Mouse (Mus musculus): Measurements from ENCODE around the gene Tm4sf20. TPM values are rescaled to one million over a fixed set of nuclear protein-coding genes. Genes with fewer than 3 reads are reported as not detected.

Gene Tm4sf20
- polyA plus RNA-seq, 2 experiments = not detected

DNA sequence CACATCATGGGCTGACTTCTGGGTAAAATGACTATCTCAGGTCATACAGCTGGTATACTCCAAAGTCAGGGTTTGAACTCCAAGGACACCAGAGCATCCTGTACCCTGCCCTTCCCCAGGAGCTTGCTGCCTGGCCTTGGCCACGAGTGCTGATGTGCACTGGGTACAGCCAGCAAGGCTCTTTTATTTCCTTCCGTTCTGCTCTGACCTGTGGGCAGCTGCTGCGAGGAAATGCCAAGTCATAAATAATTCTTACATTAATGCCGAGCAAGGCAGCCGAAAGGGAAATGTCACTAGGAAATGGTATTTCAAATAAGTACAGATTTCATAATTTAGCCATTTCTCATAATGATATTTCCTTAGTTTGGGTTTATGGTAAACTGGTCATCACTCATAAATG, 30.0 kb upstream of the Tm4sf20 start:
- Histone ChIP-seq H3K4me2 (ENCODE audit: low read depth) (no peak overlapping the region), H3K27ac (no peak overlapping the region), H3K9me3 (ENCODE audit: control insufficient read depth, low read length) (no peaks in the 10 kb centered on the region), H3K4me1 (replicated peaks; ENCODE audit: control insufficient read depth in 2 of 2, insufficient read depth in 2 of 2, low read length in 1 of 2) (peaks cover 5 to 19% of the 10 kb centered on the region in 2 experiments), H3K4me3 (ENCODE audit: insufficient read depth in 1 of 2, low read depth in 2 of 2, low read length in 2 of 2) (no peak overlapping the region), H3K36me3 (replicated peaks; ENCODE audit: control insufficient read depth, insufficient read depth, low read depth) (no peaks in the 10 kb centered on the region), H3K27me3 (ENCODE audit: control insufficient read depth, insufficient read depth, low read length) (no peaks in the 10 kb centered on the region), H3K9ac (replicated peaks) (no peak overlapping the region)
- TF ChIP-seq CTCF (IDR thresholded peaks at IDR 0.05; ENCODE audit: low read depth) (no peak), EP300 (IDR thresholded peaks at IDR 0.05; ENCODE audit: low read depth) (no peak)
- 19% methylated on average over 5 of the region's 5 CpGs for WGBS (ENCODE audit: insufficient replicate concordance)
- DNase-seq (ENCODE audit: low read depth in 3 of 3, low spot score in 3 of 3) = no peak
- ATAC-seq (ENCODE audit: insufficient read depth) = peak; percentile 7; the same call in 1 of the 2 replicates

DNA sequence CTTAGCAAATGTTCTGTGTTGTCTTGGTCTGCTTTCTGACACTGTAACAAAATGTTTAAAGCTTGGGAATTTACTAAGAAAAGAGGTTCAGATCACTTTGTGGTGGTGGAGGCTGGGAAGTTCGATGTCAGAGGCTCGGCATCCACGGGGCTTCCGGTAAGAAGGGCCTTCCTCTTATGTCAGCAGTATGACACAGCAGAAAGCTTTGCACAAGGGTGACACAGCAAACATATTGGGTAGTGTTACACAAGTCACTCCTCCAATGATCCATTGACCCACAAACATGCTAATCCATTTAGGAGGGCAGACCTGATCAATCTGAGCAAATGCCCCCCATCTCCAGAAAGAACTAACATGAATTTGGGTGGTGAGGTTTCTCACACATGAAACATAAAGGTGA, 28.8 kb upstream of the Tm4sf20 start:
- ATAC-seq (ENCODE audit: insufficient read depth) (peak; percentile 61; the same call in 1 of the 2 replicates), DNase-seq (ENCODE audit: low read depth in 3 of 3, low spot score in 3 of 3) (no peak)
- Histone ChIP-seq H3K9ac (replicated peaks) (no peak overlapping the region), H3K4me2 (ENCODE audit: low read depth) (no peak overlapping the region), H3K4me1 (replicated peaks; ENCODE audit: control insufficient read depth in 2 of 2, insufficient read depth in 2 of 2, low read length in 1 of 2) (peaks cover 9 to 23% of the 10 kb centered on the region in 2 experiments), H3K36me3 (replicated peaks; ENCODE audit: control insufficient read depth, insufficient read depth, low read depth) (no peaks in the 10 kb centered on the region), H3K27me3 (ENCODE audit: control insufficient read depth, insufficient read depth, low read length) (no peaks in the 10 kb centered on the region), H3K27ac (no peak overlapping the region), H3K4me3 (ENCODE audit: insufficient read depth in 1 of 2, low read depth in 2 of 2, low read length in 2 of 2) (no peak overlapping the region), H3K9me3 (ENCODE audit: control insufficient read depth, low read length) (no peaks in the 10 kb centered on the region)
- WGBS (ENCODE audit: insufficient replicate concordance) = 48% methylated on average over 4 of the region's 4 CpGs
- TF ChIP-seq EP300 (IDR thresholded peaks at IDR 0.05; ENCODE audit: low read depth) (no peak), CTCF (IDR thresholded peaks at IDR 0.05; ENCODE audit: low read depth) (no peak)

DNA sequence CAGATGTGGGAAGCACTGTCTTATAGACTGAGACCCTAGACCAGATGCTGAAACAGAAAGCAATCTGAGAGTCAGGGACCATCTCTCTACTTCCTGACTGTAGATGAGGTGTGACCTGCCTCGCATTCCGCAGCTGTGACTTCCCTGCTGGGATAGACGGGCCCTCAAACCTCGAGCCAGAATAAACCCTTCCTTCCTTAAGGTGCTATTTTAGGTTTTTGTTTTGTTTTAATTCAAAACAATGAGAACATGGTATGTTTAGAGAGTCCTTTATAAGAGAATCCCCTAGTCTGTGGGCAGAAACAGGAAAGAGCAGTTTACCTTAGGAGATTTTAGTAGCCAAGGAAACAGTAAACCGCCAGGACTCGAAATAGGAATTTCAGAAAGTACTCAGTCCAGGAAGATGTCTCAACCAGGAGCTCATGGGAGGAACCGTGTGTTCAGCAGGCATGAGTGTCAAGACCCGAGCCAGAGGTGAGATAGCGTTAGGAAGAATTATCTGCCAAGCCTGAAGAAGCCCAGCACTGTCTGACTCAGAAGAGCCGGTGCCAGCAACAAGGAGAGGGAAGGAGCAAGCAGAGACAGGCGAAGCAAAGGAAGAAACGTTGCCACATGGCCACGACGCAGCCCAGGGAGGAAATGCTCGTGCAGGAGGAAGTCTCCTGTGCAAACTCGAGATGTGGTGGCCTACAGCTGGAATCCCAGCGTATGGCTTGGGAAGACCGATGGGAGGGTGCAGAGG, 27.6 kb upstream of the Tm4sf20 start:
- Histone ChIP-seq H3K4me2 (ENCODE audit: low read depth) (no peak overlapping the region), H3K9me3 (ENCODE audit: control insufficient read depth, low read length) (no peaks in the 10 kb centered on the region), H3K27ac (no peak overlapping the region; the same call in 1 of the 2 replicates), H3K4me1 (replicated peaks; ENCODE audit: control insufficient read depth in 2 of 2, insufficient read depth in 2 of 2, low read length in 1 of 2) (peaks cover 9 to 25% of the 10 kb centered on the region in 2 experiments), H3K4me3 (ENCODE audit: insufficient read depth in 1 of 2, low read depth in 2 of 2, low read length in 2 of 2) (no peak overlapping the region), H3K36me3 (replicated peaks; ENCODE audit: control insufficient read depth, insufficient read depth, low read depth) (no peaks in the 10 kb centered on the region), H3K9ac (replicated peaks) (no peak overlapping the region; the same call in 1 of the 2 replicates), H3K27me3 (ENCODE audit: control insufficient read depth, insufficient read depth, low read length) (no peaks in the 10 kb centered on the region)
- WGBS (ENCODE audit: insufficient replicate concordance) = 24% methylated on average over 18 of the region's 18 CpGs
- ATAC-seq (ENCODE audit: insufficient read depth) (no peak), DNase-seq (ENCODE audit: low read depth in 3 of 3, low spot score in 3 of 3) (no peak)
- TF ChIP-seq CTCF (IDR thresholded peaks at IDR 0.05; ENCODE audit: low read depth) (no peak), EP300 (IDR thresholded peaks at IDR 0.05; ENCODE audit: low read depth) (no peak)

GRCm38 (mm10) chr1:82795211-82795610, 26.9 kb upstream of the Tm4sf20 start:
- H3K27me3 ChIP-seq (ENCODE audit: control insufficient read depth, insufficient read depth, low read length) = no peaks in the 10 kb centered on the region
- H3K9ac ChIP-seq (replicated peaks) = no peak overlapping the region
- TF ChIP-seq EP300 (IDR thresholded peaks at IDR 0.05; ENCODE audit: low read depth) (no peak), CTCF (IDR thresholded peaks at IDR 0.05; ENCODE audit: low read depth) (no peak)
- H3K4me2 ChIP-seq (ENCODE audit: low read depth) = no peak overlapping the region
- WGBS (ENCODE audit: insufficient replicate concordance) = 67% methylated on average over 2 of the region's 2 CpGs
- no peaks in the 10 kb centered on the region for H3K9me3 ChIP-seq (ENCODE audit: control insufficient read depth, low read length)
- no peak overlapping the region for H3K4me3 ChIP-seq (ENCODE audit: insufficient read depth in 1 of 2, low read depth in 2 of 2, low read length in 2 of 2)
- H3K36me3 ChIP-seq (replicated peaks; ENCODE audit: control insufficient read depth, insufficient read depth, low read depth) = no peaks in the 10 kb centered on the region
- DNase-seq (ENCODE audit: low read depth in 3 of 3, low spot score in 3 of 3) (no peak), ATAC-seq (ENCODE audit: insufficient read depth) (no peak)
- peaks cover 9 to 25% of the 10 kb centered on the region in 2 experiments for H3K4me1 ChIP-seq (replicated peaks; ENCODE audit: control insufficient read depth in 2 of 2, insufficient read depth in 2 of 2, low read length in 1 of 2)
- H3K27ac ChIP-seq = no peak overlapping the region; the same call in 1 of the 2 replicates

GRCm38 (mm10) chr1:82793986-82794385, 25.7 kb upstream of the Tm4sf20 start:
- H3K9me3 ChIP-seq (ENCODE audit: control insufficient read depth, low read length) = no peaks in the 10 kb centered on the region
- no peak overlapping the region for H3K9ac ChIP-seq (replicated peaks)
- no peak overlapping the region for H3K4me3 ChIP-seq (ENCODE audit: insufficient read depth in 1 of 2, low read depth in 2 of 2, low read length in 2 of 2)
- H3K27me3 ChIP-seq (ENCODE audit: control insufficient read depth, insufficient read depth, low read length) = no peaks in the 10 kb centered on the region
- H3K36me3 ChIP-seq (replicated peaks; ENCODE audit: control insufficient read depth, insufficient read depth, low read depth) = no peaks in the 10 kb centered on the region
- ATAC-seq (ENCODE audit: insufficient read depth) (no peak), DNase-seq (ENCODE audit: low read depth in 3 of 3, low spot score in 3 of 3) (no peak)
- H3K27ac ChIP-seq = no peak overlapping the region
- H3K4me2 ChIP-seq (ENCODE audit: low read depth) = no peak overlapping the region
- 62% methylated on average over 4 of the region's 4 CpGs for WGBS (ENCODE audit: insufficient replicate concordance)
- no peak for TF ChIP-seq CTCF (IDR thresholded peaks at IDR 0.05; ENCODE audit: low read depth)
- peaks cover 9 to 25% of the 10 kb centered on the region in 2 experiments for H3K4me1 ChIP-seq (replicated peaks; ENCODE audit: control insufficient read depth in 2 of 2, insufficient read depth in 2 of 2, low read length in 1 of 2)
